Mouse (Mus musculus) limb, embryonic 14.5 days (tissue): ENCODE results near the gene Tmtc2. TPM values are rescaled to one million over a fixed set of nuclear protein-coding genes. Genes with fewer than 3 reads are reported as not detected.

Experiments
- ATAC-seq: fragments of 200-750 bp; cut with Nextera tagmentation; 2 replicates; pipeline ENCODE4 v1.8.0; 2017; ENCODE audit warnings: low read depth, moderate number of reproducible peaks, moderate TSS enrichment; ENCODE audit not compliant: low FRiP score
- DNase-seq: peaks from one replicate; pipeline ENCODE4 v3.0.0-alpha.2; 2015; ENCODE audit warnings: low spot score
- H3K27ac ChIP-seq: fragments of 300-500 bp; sonication (generic); replicated peaks from 2 replicates; pipeline ENCODE4 v1.5.1; 2014; ENCODE audit warnings: low read depth, mild to moderate bottlenecking, low read length, moderate library complexity, mixed read lengths
- H3K27me3 ChIP-seq: fragments of 300-500 bp; sonication (generic); 2 replicates; pipeline ENCODE4 v1.6.1; 2014; ENCODE audit warnings: low read length, mixed read lengths; ENCODE audit not compliant: control insufficient read depth, insufficient read depth
- H3K36me3 ChIP-seq: fragments of 300-500 bp; sonication (generic); 2 replicates; pipeline ENCODE4 v1.6.1; 2014; ENCODE audit warnings: mild to moderate bottlenecking, low read length, moderate library complexity, mixed read lengths; ENCODE audit not compliant: control insufficient read depth, insufficient read depth
- H3K4me1 ChIP-seq: fragments of 300-500 bp; sonication (generic); 2 replicates; pipeline ENCODE4 v1.6.1; 2014; ENCODE audit warnings: antibody characterized with exemption, low read length, mixed read lengths; ENCODE audit not compliant: control insufficient read depth, insufficient read depth
- H3K4me2 ChIP-seq: fragments of 300-500 bp; sonication (generic); replicated peaks from 2 replicates; pipeline ENCODE4 v1.6.1; 2014; ENCODE audit warnings: low read depth, mild to moderate bottlenecking, low read length, moderate library complexity; ENCODE audit not compliant: severe bottlenecking
- H3K4me3 ChIP-seq: fragments of 300-500 bp; sonication (generic); replicated peaks from 2 replicates; pipeline ENCODE4 v1.5.1; 2014; ENCODE audit warnings: low read length
- H3K9ac ChIP-seq: fragments of 300-500 bp; sonication (generic); 2 replicates; pipeline ENCODE4 v1.6.1; 2014; ENCODE audit warnings: mild to moderate bottlenecking, low read depth, low read length, moderate library complexity; ENCODE audit not compliant: severe bottlenecking
- H3K9me3 ChIP-seq: fragments of 300-500 bp; sonication (generic); 2 replicates; pipeline ENCODE4 v1.6.1; 2016; ENCODE audit warnings: low read length; ENCODE audit not compliant: control insufficient read depth
- POLR2A ChIP-seq: fragments of 200-500 bp; IDR thresholded peaks from 2 replicates; pipeline ENCODE4 v1.8.0; 2012; ENCODE audit warnings: inconsistent platforms, mild to moderate bottlenecking, moderate library complexity, borderline replicate concordance; ENCODE audit not compliant: insufficient read depth, insufficient read length; ENCODE audit errors: extremely low read depth
- WGBS: fragments of 180-500 bp; shearing (Covaris S2); extraction: QIAGEN DNeasy Blood & Tissue Kit; methylation state at CpG from one replicate; pipeline ENCODE4 v1.1.7; 2014; 5-methylcytosine and 5-hydroxymethylcytosine counted together
- polyA plus RNA-seq, 2 experiments: library from polyadenylated mRNA; depleted of rRNA in 1 of 2; stranded (reverse) in 1 of 2; unstranded in 1 of 2; fragments of >200 nt; fragmentation: Nextera tagmentation in 1 of 2; extraction: Ambion mirVana in 1 of 2; gene quantifications; 2 replicates each; pipeline versions ENCODE4 v1.2.1 to v1.2.3; 2012 to 2014

Gene Tmtc2
- polyA plus RNA-seq, 2 experiments, result 16.5 to 25.0 TPM

DNA sequence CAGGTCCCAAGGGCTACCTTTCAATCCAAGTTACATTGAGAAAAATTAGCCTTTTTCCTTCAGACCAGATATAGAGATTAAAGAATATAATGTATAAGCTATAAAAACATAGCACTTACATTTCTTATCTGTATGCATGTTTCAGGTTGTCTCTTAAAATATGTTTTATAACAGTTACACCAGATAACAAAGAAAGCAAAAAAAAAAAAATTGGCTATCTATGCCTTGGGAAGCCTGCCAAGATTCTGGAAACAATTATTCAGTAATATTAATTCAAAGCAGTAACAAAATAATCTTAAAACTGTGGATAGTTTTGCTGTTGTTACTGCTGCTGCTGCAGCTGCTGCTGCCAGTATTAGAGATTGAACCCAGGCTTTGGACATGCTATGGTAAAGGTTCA is 13.9 kb upstream of the Tmtc2 start:
- H3K9me3 ChIP-seq, result no peaks in the 10 kb centered on the region
- no peak overlapping the region for H3K27ac ChIP-seq
- ATAC-seq (no peak), DNase-seq (no peak)
- H3K9ac ChIP-seq, result no peak overlapping the region
- no peak overlapping the region for H3K4me3 ChIP-seq
- no peaks in the 10 kb centered on the region for H3K27me3 ChIP-seq
- no peaks in the 10 kb centered on the region for H3K4me1 ChIP-seq
- TF ChIP-seq POLR2A, result no peak
- H3K4me2 ChIP-seq, result no peak overlapping the region
- no peaks in the 10 kb centered on the region for H3K36me3 ChIP-seq

DNA sequence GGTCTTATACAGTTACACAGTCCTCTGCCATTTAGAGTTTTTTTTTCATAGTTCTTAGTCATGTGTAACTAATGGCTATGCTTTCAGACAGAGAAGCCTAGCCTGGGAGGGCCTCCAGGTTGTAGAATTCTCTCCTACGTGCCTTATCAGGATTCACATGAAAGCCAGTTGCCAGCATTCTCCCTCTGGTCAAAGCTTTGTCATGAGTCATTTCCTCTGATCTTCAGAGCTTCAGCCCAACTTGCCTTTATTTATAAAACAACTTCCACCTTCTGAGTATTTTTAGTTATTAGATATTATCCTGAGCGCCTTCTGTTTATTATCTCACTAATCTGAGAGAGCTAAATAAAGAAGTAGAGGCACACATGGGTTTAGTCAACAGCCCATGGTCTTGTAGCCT is 5.1 kb upstream of the Tmtc2 start:
- no peaks in the 10 kb centered on the region for H3K27me3 ChIP-seq
- no peaks in the 10 kb centered on the region for H3K36me3 ChIP-seq
- H3K9me3 ChIP-seq, result no peaks in the 10 kb centered on the region
- 83% methylated on average over 2 of the region's 2 CpGs for WGBS
- DNase-seq (no peak), ATAC-seq (no peak)
- H3K4me2 ChIP-seq, result no peak overlapping the region
- no peak overlapping the region for H3K4me3 ChIP-seq
- peaks cover 18% of the 10 kb centered on the region for H3K4me1 ChIP-seq
- TF ChIP-seq POLR2A, result no peak
- no peak overlapping the region for H3K9ac ChIP-seq
- H3K27ac ChIP-seq, result no peak overlapping the region

DNA sequence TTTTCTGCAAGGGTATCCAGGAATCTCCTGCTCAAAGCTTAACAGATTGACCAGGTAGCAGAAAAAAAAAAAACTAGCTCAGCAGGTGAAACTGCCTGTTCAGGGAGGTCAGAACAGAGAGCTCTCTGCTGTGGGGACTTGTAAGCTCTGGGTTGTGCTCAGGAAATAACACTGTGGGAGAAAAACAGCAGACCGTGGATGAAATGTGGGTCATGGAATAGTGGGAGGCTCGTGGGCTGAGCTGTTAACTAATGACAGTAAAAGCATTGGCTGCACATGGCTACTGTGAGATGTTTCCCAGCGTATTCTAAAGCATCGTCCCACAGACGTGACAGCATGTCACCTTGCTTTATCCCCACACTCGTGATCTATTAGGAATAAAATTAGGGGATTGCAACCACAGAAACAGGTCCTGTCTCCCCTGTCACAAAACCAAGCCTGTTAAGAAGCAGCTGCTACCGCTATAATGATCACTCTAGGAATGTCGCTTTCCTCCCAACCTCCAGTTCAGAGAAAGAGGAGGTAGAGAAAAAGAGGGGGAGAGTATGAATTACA is 4.1 kb upstream of the Tmtc2 start:
- peak overlapping the region; percentile 29; the same call in 1 of the 2 replicates for H3K4me2 ChIP-seq
- TF ChIP-seq POLR2A, result no peak
- H3K4me1 ChIP-seq, result peaks cover 18% of the 10 kb centered on the region
- no peaks in the 10 kb centered on the region for H3K9me3 ChIP-seq
- ATAC-seq (no peak), DNase-seq (no peak)
- H3K9ac ChIP-seq, result no peak overlapping the region
- 25% methylated on average over 8 of the region's 8 CpGs for WGBS
- H3K4me3 ChIP-seq, result no peak overlapping the region
- H3K27ac ChIP-seq, result no peak overlapping the region
- H3K36me3 ChIP-seq, result no peaks in the 10 kb centered on the region
- no peaks in the 10 kb centered on the region for H3K27me3 ChIP-seq

DNA sequence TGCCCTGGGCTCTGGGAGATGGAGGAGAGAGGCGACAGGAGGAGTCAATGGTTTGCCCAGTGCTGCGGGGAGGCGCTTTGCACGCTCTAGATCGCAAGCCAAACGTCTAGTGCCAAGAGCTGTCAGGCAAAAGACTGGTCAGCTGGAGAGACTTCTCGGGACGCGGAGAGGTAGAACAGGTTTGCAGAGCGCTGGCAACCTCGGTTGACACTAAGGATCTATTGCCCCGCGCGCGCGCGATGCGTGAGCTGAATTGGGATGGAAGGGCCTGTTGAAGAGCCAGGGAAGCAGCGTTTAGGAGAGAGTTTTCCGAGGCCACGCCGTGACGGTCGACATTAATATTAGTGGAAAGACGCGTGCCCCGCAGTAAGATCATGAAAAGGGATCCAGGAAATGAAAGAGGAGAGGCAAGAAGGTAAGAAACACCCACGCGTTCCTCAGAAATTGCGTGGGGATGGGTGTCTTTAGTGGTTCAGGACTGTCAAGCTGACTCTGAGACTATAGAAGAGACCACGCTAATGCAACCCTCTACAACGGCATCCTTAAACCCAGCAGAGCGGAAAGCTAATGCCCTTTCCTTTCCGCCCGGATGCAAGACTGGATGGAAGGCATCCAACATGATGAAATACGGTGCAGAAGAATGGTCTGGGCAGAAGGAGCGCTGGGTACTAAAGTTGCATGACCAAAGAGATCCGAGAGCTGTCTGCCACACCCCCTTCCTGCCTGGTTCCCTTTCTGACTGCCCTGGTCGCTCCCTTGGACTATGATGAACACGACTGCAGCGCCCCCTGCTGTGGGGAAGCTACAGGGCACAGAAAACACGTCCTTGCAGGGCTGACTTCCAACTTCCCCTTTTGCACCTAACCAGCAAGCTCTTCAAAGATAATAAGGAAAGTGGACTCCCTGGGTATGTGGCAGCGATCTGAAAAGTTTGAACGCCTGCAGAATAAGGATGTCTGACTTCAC is 727 bp upstream of the Tmtc2 start:
- H3K27me3 ChIP-seq, result no peaks in the 10 kb centered on the region
- DNase-seq (peak; percentile 96), ATAC-seq (peak; percentile 73)
- H3K9me3 ChIP-seq, result no peaks in the 10 kb centered on the region
- H3K9ac ChIP-seq, result peak overlapping the region; percentile 74
- H3K27ac ChIP-seq, result peak overlapping the region; percentile 70; the same call in 1 of the 2 replicates
- no peaks in the 10 kb centered on the region for H3K36me3 ChIP-seq
- TF ChIP-seq POLR2A, result no peak
- peak overlapping the region; percentile 52 for H3K4me3 ChIP-seq
- H3K4me2 ChIP-seq, result peak overlapping the region; percentile 78
- WGBS, result under 1% methylated on average over 44 of the region's 44 CpGs
- H3K4me1 ChIP-seq, result peaks cover 26% of the 10 kb centered on the region

DNA sequence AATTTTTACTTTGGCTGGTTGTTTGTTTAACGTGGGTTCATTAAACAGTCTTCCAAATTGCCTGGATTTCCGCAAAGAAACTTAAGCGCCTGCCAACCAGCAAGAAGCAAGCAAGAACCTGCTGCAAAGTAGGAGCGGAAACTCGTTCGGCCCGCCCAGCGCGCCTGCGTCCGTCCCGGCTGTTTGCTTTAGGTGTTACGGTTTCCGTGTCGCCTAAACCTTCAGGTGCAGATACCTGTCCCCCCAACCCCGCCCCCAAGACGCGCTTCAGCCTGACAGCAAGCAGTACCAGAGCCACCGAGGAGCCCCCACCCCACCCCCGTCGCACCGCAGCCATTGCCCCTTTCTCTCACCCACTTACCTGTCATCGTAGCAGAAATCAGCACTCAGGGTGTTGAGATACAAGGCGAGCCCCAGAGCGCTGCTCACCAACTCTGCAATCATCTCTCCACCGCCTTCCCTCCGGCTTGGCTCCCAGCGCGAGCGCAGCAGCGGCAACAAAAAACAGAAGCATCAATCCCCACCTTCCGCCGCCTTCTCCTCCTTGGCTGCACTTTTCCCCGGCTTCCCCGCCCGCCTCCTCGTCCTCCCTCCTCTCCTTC is 844 bp downstream of the Tmtc2 start:
- H3K4me2 ChIP-seq, result peak overlapping the region; percentile 78
- peak overlapping the region; percentile 70 for H3K27ac ChIP-seq
- ATAC-seq (no peak), DNase-seq (peak; percentile 59)
- no peaks in the 10 kb centered on the region for H3K36me3 ChIP-seq
- peak overlapping the region; percentile 74 for H3K9ac ChIP-seq
- H3K4me1 ChIP-seq, result peaks cover 24% of the 10 kb centered on the region
- H3K4me3 ChIP-seq, result peak overlapping the region; percentile 52
- H3K9me3 ChIP-seq, result no peaks in the 10 kb centered on the region
- under 1% methylated on average over 37 of the region's 37 CpGs for WGBS
- no peak for TF ChIP-seq POLR2A
- no peaks in the 10 kb centered on the region for H3K27me3 ChIP-seq
